22 mouse cellular contexts compared by ENCODE assay signal in genomic region chr5:125310986-125311385, GRCm38 (mm10). TPM values are rescaled to one million over a fixed set of nuclear protein-coding genes. Genes with fewer than 3 reads are reported as not detected.
DNase-seq lines count a peak whose midpoint lies in the region; ATAC-seq and TF ChIP-seq lines count a peak whose summit lies in the region.
"Had no signal": no experiment of that assay in that cellular context is flagged by ENCODE, and none has a peak within 500 bp of the region (broad histone marks: within the 10 kb centered on the region; RNA-seq: fewer than 3 reads in every experiment).

No protein-coding gene starts in this region.

- H3K9ac ChIP-seq in liver, embryonic 11.5 days (ENCODE audit: low read depth, low read length): no peak overlapping the region
- H3K9ac ChIP-seq in liver, embryonic 15.5 days: no peak overlapping the region
- H3K9ac ChIP-seq: embryonic facial prominence, embryonic 13.5 days; forebrain, embryonic 13.5 days; heart, embryonic 13.5 days; hindbrain, embryonic 15.5 days had no signal

- no peak for ATAC-seq in liver, embryonic 11.5 days (replicated peaks; ENCODE audit: low FRiP score)
- ATAC-seq in liver, embryonic 15.5 days (ENCODE audit: insufficient read depth): peak; percentile 55; the same call in 1 of the 2 replicates
- ATAC-seq: activated CD4-positive, CD25-positive, alpha-beta regulatory T cell, adult 4 months; forebrain, embryonic 13.5 days; Patski had no signal

- no peak overlapping the region for H3K4me2 ChIP-seq in liver, embryonic 11.5 days
- H3K4me2 ChIP-seq in liver, embryonic 15.5 days: no peak overlapping the region
- H3K4me2 ChIP-seq: embryonic facial prominence, embryonic 13.5 days; forebrain, embryonic 13.5 days; heart, embryonic 13.5 days; hindbrain, embryonic 15.5 days had no signal

- no peaks in the 10 kb centered on the region for H3K9me3 ChIP-seq in liver, embryonic 11.5 days (ENCODE audit: control insufficient read depth, low read length)
- no peaks in the 10 kb centered on the region for H3K9me3 ChIP-seq in liver, embryonic 15.5 days (replicated peaks)
- H3K9me3 ChIP-seq: embryonic facial prominence, embryonic 13.5 days; forebrain, embryonic 13.5 days; heart, embryonic 13.5 days; hindbrain, embryonic 15.5 days had no signal

- H3K4me1 ChIP-seq in kidney, adult 2 months (ENCODE audit: control insufficient read depth, insufficient read depth, low read length): peaks cover 5% of the 10 kb centered on the region; the same call in 1 of the 2 replicates
- H3K4me1 ChIP-seq in liver, embryonic 11.5 days (replicated peaks; ENCODE audit: control insufficient read depth, insufficient read depth, low read length): peaks cover 25% of the 10 kb centered on the region
- H3K4me1 ChIP-seq in liver, embryonic 15.5 days (replicated peaks): peaks cover 83% of the 10 kb centered on the region
- H3K4me1 ChIP-seq: forebrain, embryonic 13.5 days had no signal

- no peaks in the 10 kb centered on the region for H3K36me3 ChIP-seq in kidney, adult 2 months (ENCODE audit: control insufficient read depth, insufficient read depth, low read length)
- no peaks in the 10 kb centered on the region for H3K36me3 ChIP-seq in liver, embryonic 11.5 days (ENCODE audit: control insufficient read depth, insufficient read depth, low read length)
- no peaks in the 10 kb centered on the region for H3K36me3 ChIP-seq in liver, embryonic 15.5 days (replicated peaks)
- H3K36me3 ChIP-seq: embryonic facial prominence, embryonic 13.5 days; heart, embryonic 13.5 days; hindbrain, embryonic 15.5 days had no signal

- WGBS in kidney, adult 2 months: 61% methylated on average over 2 of the region's 2 CpGs
- WGBS in liver, embryonic 11.5 days: 76% methylated on average over 2 of the region's 2 CpGs
- 48% methylated on average over 2 of the region's 2 CpGs for WGBS in liver, embryonic 15.5 days (ENCODE audit: insufficient replicate concordance)

- H3K27me3 ChIP-seq in kidney, adult 2 months (replicated peaks; ENCODE audit: control insufficient read depth, insufficient read depth, low read length): no peaks in the 10 kb centered on the region
- no peaks in the 10 kb centered on the region for H3K27me3 ChIP-seq in liver, embryonic 11.5 days (replicated peaks; ENCODE audit: control insufficient read depth, insufficient read depth, low read length)
- no peaks in the 10 kb centered on the region for H3K27me3 ChIP-seq in liver, embryonic 15.5 days
- H3K27me3 ChIP-seq: CH12.LX; embryonic facial prominence, embryonic 13.5 days; forebrain, embryonic 13.5 days; heart, embryonic 13.5 days; hindbrain, embryonic 15.5 days; Patski had no signal

- no peak overlapping the region for H3K4me3 ChIP-seq in kidney, adult 2 months (ENCODE audit: insufficient read depth, low read depth, low read length)
- H3K4me3 ChIP-seq in liver, embryonic 11.5 days (ENCODE audit: low read depth, low read length): no peak overlapping the region
- H3K4me3 ChIP-seq in liver, embryonic 15.5 days (replicated peaks): no peak overlapping the region
- H3K4me3 ChIP-seq: embryonic facial prominence, embryonic 13.5 days; forebrain, embryonic 13.5 days; heart, embryonic 13.5 days; hindbrain, embryonic 15.5 days had no signal

- DNase-seq in kidney, adult 2 months: peak; percentile 42
- no peak for DNase-seq in kidney, postnatal 10 days
- DNase-seq in liver, embryonic 11.5 days (ENCODE audit: low spot score): no peak
- DNase-seq in embryo, embryonic 11 days: no peak
- no peak for DNase-seq in frontal cortex, postnatal 36 days (ENCODE audit: low spot score in 2 of 2)
- DNase-seq in right cerebral cortex, postnatal 4 days: no peak
- DNase-seq: adrenal gland, adult 2 months; adrenal gland, postnatal 36 days; cerebellum, adult 11 months; cerebellum, adult 9-10 months; cerebellum, postnatal 25 days; gastrocnemius, postnatal 36 days; heart, adult 11 months; heart, postnatal 36 days had no signal

- TF ChIP-seq CTCF in kidney, adult 2 months (conservative IDR thresholded peaks at IDR 0.05; ENCODE audit: insufficient read depth, insufficient read length, low read depth, low read length): no peak

- no peak overlapping the region for H3K27ac ChIP-seq in kidney, adult 2 months (ENCODE audit: insufficient read depth, low read depth, low read length)
- 0 out of 2 replicates have a peak overlapping the region, but pooled peaks have one; percentile 9 for H3K27ac ChIP-seq in liver, embryonic 11.5 days (ENCODE audit: low read depth, low read length)
- peak overlapping the region; percentile 59 for H3K27ac ChIP-seq in liver, embryonic 15.5 days (replicated peaks)
- H3K27ac ChIP-seq: embryonic facial prominence, embryonic 13.5 days; forebrain, embryonic 13.5 days; heart, embryonic 13.5 days; hindbrain, embryonic 15.5 days had no signal

- no peak for TF ChIP-seq POLR2A in kidney, adult 2 months (IDR thresholded peaks at IDR 0.05; ENCODE audit: low read depth, low read length)

RNA-seq across cellular contexts. Expression of gene Scarb1, which starts 29.9 kb away (rescaled TPM):
- polyA plus RNA-seq in kidney, adult 2 months (2012; rRNA removed): 35.5 and 42.8 TPM in 2 replicates
- 104 and 108 TPM in 2 replicates for polyA plus RNA-seq in liver, embryonic 11.5 days (2014; fragmentation: Nextera tagmentation; extraction: Ambion mirVana)
- 76.6 and 87.3 TPM in 2 replicates for polyA plus RNA-seq in liver, embryonic 15.5 days (2015; fragmentation: Nextera tagmentation; extraction: Ambion mirVana)
